Mouse (Mus musculus): ENCODE results near the gene Sspn.

DNA sequence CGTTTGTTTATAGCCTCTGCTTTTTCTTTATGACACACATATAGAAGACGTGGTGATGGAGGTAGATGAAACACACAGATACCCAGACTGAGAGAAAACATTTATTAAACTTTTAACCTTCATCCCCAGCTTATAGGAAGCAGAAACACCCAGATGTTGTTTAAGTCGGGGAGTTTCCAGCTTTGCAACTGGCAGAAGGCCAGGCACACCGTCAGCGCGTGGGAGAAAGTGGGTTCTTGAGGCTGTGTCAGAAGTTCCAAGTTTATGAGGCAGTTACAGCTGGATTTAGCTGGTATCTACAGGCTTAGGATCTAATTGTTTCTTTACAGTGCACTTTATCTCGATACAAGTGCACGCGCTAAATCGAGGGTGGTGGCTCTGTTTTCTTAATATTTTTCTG lies 61.5 kb downstream of the Sspn start:
- TF ChIP-seq CTCF (IDR thresholded peaks at IDR 0.05; ENCODE audit: control insufficient read depth, insufficient read depth, insufficient read length) (no peak), USF1 (IDR thresholded peaks at IDR 0.05; ENCODE audit: low read depth) (no peak), MAX (IDR thresholded peaks at IDR 0.05) (no peak)

Measured in C2C12 (cell line).